Mouse (Mus musculus) embryonic facial prominence, embryonic 11.5 days (tissue): ENCODE results near the gene Ola1. TPM values are rescaled to one million over a fixed set of nuclear protein-coding genes. Genes with fewer than 3 reads are reported as not detected.

ENCODE experiments used
- ATAC-seq: fragments of 200-750 bp; cut with Nextera tagmentation; replicated peaks from 2 replicates; pipeline ENCODE4 v1.8.0; 2017; ENCODE audit warnings: low read depth; ENCODE audit not compliant: insufficient number of reproducible peaks, low FRiP score, low TSS enrichment
- DNase-seq: peaks from one replicate; pipeline ENCODE4 v3.0.0-alpha.2; 2015; ENCODE audit warnings: low spot score
- H3K27ac ChIP-seq: fragments of 300-500 bp; sonication (generic); replicated peaks from 2 replicates; pipeline ENCODE4 v1.5.1; 2014; ENCODE audit warnings: mild to moderate bottlenecking, low read depth, low read length, control low read depth
- H3K27me3 ChIP-seq: fragments of 300-500 bp; sonication (generic); 2 replicates; pipeline ENCODE4 v1.6.1; 2014; ENCODE audit warnings: mild to moderate bottlenecking, low read length, moderate library complexity, mixed read lengths; ENCODE audit not compliant: control insufficient read depth, insufficient read depth
- H3K36me3 ChIP-seq: fragments of 300-500 bp; sonication (generic); replicated peaks from 2 replicates; pipeline ENCODE4 v1.6.1; 2014; ENCODE audit warnings: low read depth, mild to moderate bottlenecking, low read length, moderate library complexity, mixed read lengths; ENCODE audit not compliant: control insufficient read depth, insufficient read depth
- H3K4me1 ChIP-seq: fragments of 300-500 bp; sonication (generic); 2 replicates; pipeline ENCODE4 v1.6.1; 2014; ENCODE audit warnings: low read length, mixed read lengths; ENCODE audit not compliant: control insufficient read depth, insufficient read depth
- H3K4me2 ChIP-seq: fragments of 300-500 bp; sonication (generic); 2 replicates; pipeline ENCODE4 v1.6.1; 2014; ENCODE audit warnings: low read depth, mild to moderate bottlenecking, control low read depth, low read length, moderate library complexity
- H3K4me3 ChIP-seq: fragments of 300-500 bp; sonication (generic); 2 replicates; pipeline ENCODE4 v1.5.1; 2014; ENCODE audit warnings: low read depth, low read length, control low read depth
- H3K9ac ChIP-seq: fragments of 300-500 bp; sonication (generic); replicated peaks from 2 replicates; pipeline ENCODE4 v1.6.1; 2014; ENCODE audit warnings: mild to moderate bottlenecking, control low read depth, low read length
- H3K9me3 ChIP-seq: fragments of 300-500 bp; sonication (generic); replicated peaks from 2 replicates; pipeline ENCODE4 v1.6.1; 2016; ENCODE audit warnings: mild to moderate bottlenecking, low read length, inconsistent platforms, mixed read lengths; ENCODE audit not compliant: control insufficient read depth
- WGBS: fragments of 180-500 bp; shearing (Covaris S2); extraction: QIAGEN DNeasy Blood & Tissue Kit; methylation state at CpG from one replicate; pipeline ENCODE4 v1.1.7; 2014; 5-methylcytosine and 5-hydroxymethylcytosine counted together
- polyA plus RNA-seq: library from polyadenylated mRNA; unstranded; fragments of >200 nt; fragmentation: Nextera tagmentation; extraction: Ambion mirVana; gene quantifications from 2 replicates; pipeline ENCODE4 v1.2.1, GENCODE M21; 2014

Ola1 gene
- polyA plus RNA-seq, 1 experiment from 2014 or later: 117 TPM

DNA sequence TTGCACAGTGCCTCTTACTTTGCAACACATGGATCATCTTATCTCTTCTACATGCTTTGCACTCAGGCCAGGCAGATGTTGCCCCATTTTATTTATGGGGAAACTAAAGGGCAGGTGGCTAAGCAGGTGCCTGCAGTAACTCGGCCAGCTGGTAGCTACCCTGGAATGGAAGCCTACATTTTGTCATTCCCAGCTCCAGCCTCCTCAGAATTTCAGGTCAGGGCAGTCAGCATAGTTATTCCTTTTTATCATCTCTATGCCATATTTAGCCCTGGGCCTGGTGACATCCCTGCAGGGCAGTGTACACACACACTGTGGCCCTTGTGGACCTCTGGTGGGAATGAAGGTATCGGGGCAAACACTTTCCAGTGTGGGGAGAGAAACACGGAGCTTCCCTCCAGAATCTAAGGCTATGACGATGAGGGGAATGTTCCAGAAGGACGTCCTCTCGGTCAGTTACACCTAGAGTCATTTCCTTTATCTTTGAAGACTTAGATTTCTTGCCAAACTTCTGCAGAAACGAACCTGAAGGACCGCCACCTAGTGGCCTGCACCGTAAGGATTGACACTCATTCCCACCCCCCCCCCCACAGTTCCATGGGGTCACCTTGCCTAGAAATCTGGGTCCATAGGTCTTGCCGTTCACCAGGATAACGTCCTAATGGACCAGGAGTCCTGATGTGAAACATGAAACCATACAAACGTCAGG lies 159.0 kb downstream of the Ola1 start:
- no peaks in the 10 kb centered on the region for H3K4me1 ChIP-seq
- no peak overlapping the region for H3K4me3 ChIP-seq
- no peaks in the 10 kb centered on the region for H3K36me3 ChIP-seq
- H3K27me3 ChIP-seq: no peaks in the 10 kb centered on the region
- no peaks in the 10 kb centered on the region for H3K9me3 ChIP-seq
- 36% methylated on average over 12 of the region's 12 CpGs for WGBS
- no peak overlapping the region for H3K4me2 ChIP-seq
- H3K9ac ChIP-seq: no peak overlapping the region
- DNase-seq: peak; percentile 50
- H3K27ac ChIP-seq: no peak overlapping the region
- no peak for ATAC-seq

DNA sequence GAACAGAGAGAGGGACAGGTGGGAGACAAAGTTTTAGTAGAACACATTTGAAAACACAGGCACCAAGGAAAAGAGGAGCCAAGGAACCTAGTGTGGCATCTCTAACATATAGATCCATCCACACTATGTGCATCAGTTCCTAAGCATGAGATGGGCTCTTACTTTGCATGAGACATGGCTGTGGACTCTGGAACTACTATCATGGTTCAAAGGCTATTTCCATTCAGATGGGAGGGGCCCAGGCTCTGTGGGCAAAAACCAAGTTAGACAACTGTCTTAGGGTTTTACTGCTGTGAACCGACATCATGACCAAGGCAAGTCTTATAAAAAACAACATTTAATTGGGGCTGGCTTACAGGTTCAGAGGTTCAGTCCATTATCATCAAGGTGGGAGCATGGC lies 160.4 kb downstream of the Ola1 start:
- H3K27ac ChIP-seq: no peak overlapping the region
- no peak for ATAC-seq
- DNase-seq: no peak
- H3K9ac ChIP-seq: no peak overlapping the region
- H3K36me3 ChIP-seq: no peaks in the 10 kb centered on the region
- H3K27me3 ChIP-seq: no peaks in the 10 kb centered on the region
- H3K9me3 ChIP-seq: no peaks in the 10 kb centered on the region
- no peak overlapping the region for H3K4me2 ChIP-seq
- 93% methylated on average over 1 of the region's 1 CpGs for WGBS
- no peak overlapping the region for H3K4me3 ChIP-seq
- H3K4me1 ChIP-seq: no peaks in the 10 kb centered on the region

DNA sequence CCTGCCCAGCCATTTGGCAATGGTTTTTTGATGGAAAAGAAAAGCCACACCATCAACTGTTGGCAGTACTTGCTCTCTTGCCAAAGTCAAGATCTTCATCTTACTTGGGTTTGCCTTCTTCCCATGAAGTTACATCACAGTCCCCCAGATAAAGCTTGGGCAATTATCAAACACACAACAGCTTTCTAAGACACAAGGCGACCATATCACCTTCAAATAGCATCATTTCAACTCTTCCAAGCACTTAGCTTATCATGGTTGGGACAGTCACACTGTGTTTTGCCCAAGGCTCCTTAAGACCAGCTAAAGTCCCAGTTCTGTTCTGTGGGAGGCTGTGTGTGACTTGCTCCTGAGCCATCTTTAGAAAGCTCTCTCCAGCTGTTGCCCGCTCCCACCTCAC lies 161.1 kb downstream of the Ola1 start:
- Histone ChIP-seq H3K4me1 (no peaks in the 10 kb centered on the region), H3K4me2 (no peak overlapping the region)
- whole genome bisulfite sequencing: 92% methylated on average over 2 of the region's 2 CpGs

DNA sequence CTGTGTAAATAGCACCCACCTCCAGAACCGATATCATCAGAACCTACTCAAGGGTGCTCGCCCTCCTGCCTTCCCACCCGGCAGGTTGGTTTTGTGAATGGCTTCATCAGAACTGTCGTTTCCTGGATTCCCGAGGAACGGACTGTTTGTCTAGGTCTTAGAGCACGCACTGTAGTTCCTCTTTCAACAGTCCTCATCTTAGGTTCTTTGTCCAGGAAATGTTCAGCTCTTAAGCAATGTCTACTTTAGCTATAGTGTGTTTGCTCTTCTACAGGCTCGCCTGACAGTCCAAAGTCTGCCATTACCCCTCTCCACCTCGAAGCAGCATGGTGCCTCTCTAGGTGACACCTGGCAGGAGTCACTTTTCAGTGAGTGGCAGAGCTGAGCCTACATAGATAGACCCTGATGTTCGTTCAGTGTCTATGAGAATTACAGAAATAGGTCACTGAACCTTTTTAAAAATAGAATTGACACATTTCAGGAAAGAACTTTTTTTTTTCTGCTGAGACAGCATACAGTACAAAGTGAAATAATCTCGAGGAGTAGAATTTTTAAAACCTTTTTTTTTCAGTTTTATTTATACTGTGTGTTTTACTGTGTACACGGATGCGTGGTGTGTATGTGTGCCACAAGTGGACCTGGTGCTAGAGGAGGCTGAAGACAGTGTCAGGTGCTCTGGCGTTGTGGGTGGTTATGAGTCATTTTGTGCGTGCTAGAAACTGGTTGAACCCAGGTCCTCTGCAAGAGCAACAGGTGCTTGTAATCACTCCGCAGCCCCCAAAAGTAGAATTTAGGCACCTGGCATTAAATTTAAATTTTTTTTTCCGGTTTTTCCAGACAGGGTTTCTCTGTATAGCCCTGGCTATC lies 162.4 kb downstream of the Ola1 start:
- Histone ChIP-seq H3K27ac (no peak overlapping the region), H3K9ac (no peak overlapping the region), H3K4me3 (no peak overlapping the region), H3K4me2 (no peak overlapping the region), H3K9me3 (no peaks in the 10 kb centered on the region), H3K36me3 (no peaks in the 10 kb centered on the region), H3K4me1 (no peaks in the 10 kb centered on the region), H3K27me3 (no peaks in the 10 kb centered on the region)
- ATAC-seq (no peak), DNase-seq (no peak)
- WGBS: 85% methylated on average over 17 of the region's 17 CpGs

More for the DNA sequence above, 161.1 kb downstream of the Ola1 start:
- H3K9me3 ChIP-seq: no peaks in the 10 kb centered on the region
- H3K36me3 ChIP-seq: no peaks in the 10 kb centered on the region
- H3K27me3 ChIP-seq: no peaks in the 10 kb centered on the region
- H3K27ac ChIP-seq: no peak overlapping the region
- DNase-seq (no peak), ATAC-seq (no peak)
- H3K4me3 ChIP-seq: no peak overlapping the region
- H3K9ac ChIP-seq: no peak overlapping the region

DNA sequence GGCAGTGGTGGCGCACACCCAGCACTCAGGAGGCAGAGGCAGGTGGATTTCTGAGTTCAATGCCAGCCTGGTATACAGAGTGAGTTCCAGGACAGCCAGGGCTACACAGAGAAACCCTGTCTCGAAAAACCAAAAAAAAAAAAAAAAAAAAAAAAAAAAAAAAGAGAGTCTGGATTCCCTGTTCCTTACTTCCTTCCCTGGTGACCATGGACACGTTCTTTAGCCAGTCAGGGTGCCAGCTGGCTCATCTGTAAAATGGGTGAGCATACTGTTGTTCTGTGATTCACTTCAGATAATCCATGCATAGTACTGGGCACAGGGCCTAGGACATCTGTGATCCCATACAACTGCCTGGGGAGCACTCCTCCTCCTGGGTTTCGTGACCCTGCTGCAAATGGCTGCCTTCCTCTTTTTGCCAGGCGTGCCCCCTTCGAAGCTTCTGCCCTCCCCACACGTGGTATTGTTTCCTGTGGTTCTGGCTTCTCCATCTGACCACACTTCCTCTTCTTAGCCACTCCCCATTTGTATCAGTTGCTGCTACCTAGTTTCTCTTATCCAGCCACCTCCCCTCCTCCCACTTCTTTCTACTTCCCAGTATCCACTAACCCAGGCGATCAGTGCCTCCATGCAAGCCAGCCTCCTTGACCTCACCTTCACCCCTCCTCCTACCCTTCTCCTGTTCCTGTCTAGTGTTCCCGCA lies 164.8 kb downstream of the Ola1 start:
- Histone ChIP-seq H3K27ac (no peak overlapping the region), H3K36me3 (no peaks in the 10 kb centered on the region), H3K4me1 (no peaks in the 10 kb centered on the region), H3K4me3 (no peak overlapping the region), H3K9me3 (no peaks in the 10 kb centered on the region), H3K9ac (no peak overlapping the region), H3K27me3 (no peaks in the 10 kb centered on the region), H3K4me2 (no peak overlapping the region)
- ATAC-seq: no peak
- no peak for DNase-seq
- 88% methylated on average over 9 of the region's 9 CpGs for WGBS

DNA sequence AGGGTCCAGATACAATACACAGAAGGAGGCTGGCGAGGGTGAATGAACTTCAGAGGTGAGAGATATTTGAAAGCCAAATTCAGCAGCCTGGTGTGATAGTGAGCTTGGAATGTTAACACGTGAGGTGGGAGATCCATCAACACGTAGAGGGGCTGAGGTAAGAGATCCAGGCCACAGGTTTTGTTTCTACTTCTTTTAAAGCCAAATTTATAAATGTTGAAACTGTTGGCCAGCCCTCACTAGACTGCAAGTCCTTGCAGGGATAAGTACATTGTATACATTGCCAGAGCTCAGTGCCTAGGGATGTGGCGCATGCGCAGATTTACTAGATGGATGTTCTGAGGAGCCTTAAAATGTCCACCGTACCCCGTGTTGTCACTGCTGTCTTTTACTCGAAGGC lies 168.3 kb downstream of the Ola1 start:
- H3K9ac ChIP-seq: no peak overlapping the region
- H3K4me2 ChIP-seq: no peak overlapping the region
- DNase-seq: no peak
- H3K4me3 ChIP-seq: no peak overlapping the region
- no peaks in the 10 kb centered on the region for H3K36me3 ChIP-seq
- no peaks in the 10 kb centered on the region for H3K9me3 ChIP-seq
- H3K27me3 ChIP-seq: no peaks in the 10 kb centered on the region
- WGBS: 93% methylated on average over 8 of the region's 8 CpGs
- H3K4me1 ChIP-seq: no peaks in the 10 kb centered on the region; the same call in 1 of the 2 replicates
- no peak for ATAC-seq
- no peak overlapping the region for H3K27ac ChIP-seq

DNA sequence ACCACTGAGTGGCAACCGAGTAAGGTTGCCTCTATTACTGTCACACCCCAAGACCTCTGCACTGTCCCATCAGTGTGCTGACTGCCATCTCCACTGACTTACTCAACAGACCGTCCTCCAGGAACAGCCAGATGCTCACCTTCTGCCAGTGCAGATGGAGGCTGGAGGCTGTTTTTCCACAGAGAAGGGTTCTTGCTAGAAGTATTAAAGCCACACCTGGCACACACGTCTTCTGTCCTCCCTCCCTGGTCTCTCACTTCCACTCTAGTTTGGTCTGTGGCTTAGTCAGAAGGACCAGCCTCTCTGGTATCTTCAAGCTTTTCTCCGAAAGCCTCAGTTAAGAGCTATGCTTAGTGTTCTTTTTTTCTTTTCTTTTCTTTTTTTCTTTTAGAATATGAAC lies 168.7 kb downstream of the Ola1 start:
- no peak overlapping the region for H3K4me3 ChIP-seq
- no peak overlapping the region for H3K4me2 ChIP-seq
- no peak for DNase-seq
- H3K9ac ChIP-seq: no peak overlapping the region
- no peaks in the 10 kb centered on the region for H3K27me3 ChIP-seq
- no peaks in the 10 kb centered on the region for H3K36me3 ChIP-seq
- H3K4me1 ChIP-seq: no peaks in the 10 kb centered on the region; the same call in 1 of the 2 replicates
- no peak for ATAC-seq
- no peak overlapping the region for H3K27ac ChIP-seq
- WGBS: 85% methylated on average over 4 of the region's 4 CpGs
- no peaks in the 10 kb centered on the region for H3K9me3 ChIP-seq
